In the genomic region with DNA sequence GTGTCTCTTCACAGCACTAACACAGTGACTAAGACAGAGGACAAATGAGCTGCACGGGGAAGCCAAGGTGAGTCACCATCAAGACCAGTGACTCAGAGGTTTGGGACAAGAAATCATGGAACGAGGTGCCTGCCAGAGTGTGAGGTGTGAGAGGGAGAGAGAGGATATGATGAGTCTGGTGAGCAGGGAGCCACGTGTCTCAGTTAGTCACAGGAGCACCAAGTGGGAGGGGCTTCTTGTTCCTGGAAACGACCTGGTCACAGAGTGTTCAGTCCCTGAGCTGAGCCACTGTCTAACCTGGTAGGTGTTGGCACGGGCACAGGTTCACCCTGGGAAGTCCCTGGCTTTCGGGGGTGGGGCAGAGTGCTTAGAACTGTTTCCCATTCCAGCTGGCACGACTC, we compare ENCODE assay signal across 10 mouse cellular contexts. TPM values are rescaled to one million over a fixed set of nuclear protein-coding genes. Genes with fewer than 3 reads are reported as not detected.
DNase-seq lines count a peak whose midpoint lies in the region; ATAC-seq lines count a peak whose summit lies in the region.
"Had no signal": no experiment of that assay in that cellular context is flagged by ENCODE, and none has a peak within 500 bp of the region (broad histone marks: within the 10 kb centered on the region; RNA-seq: fewer than 3 reads in every experiment).

No protein-coding gene starts in this region.

- no peak overlapping the region for H3K4me2 ChIP-seq in midbrain, embryonic 13.5 days (replicated peaks)
- H3K4me2 ChIP-seq: lung, embryonic 15.5 days had no signal

- H3K9me3 ChIP-seq in midbrain, embryonic 13.5 days, result no peaks in the 10 kb centered on the region
- H3K9me3 ChIP-seq: lung, embryonic 15.5 days had no signal

- H3K36me3 ChIP-seq in midbrain, embryonic 13.5 days, result no peaks in the 10 kb centered on the region
- H3K36me3 ChIP-seq: lung, embryonic 15.5 days had no signal

- peaks cover 22% of the 10 kb centered on the region for H3K4me1 ChIP-seq in midbrain, embryonic 13.5 days (replicated peaks)

- H3K27ac ChIP-seq in midbrain, embryonic 13.5 days, result no peak overlapping the region
- H3K27ac ChIP-seq: lung, embryonic 15.5 days had no signal

- H3K27me3 ChIP-seq in midbrain, embryonic 13.5 days, result no peaks in the 10 kb centered on the region
- H3K27me3 ChIP-seq: lung, embryonic 15.5 days had no signal

- no peak overlapping the region for H3K4me3 ChIP-seq in midbrain, embryonic 13.5 days (replicated peaks)
- H3K4me3 ChIP-seq: erythroblast, embryonic 14.5 days; lung, embryonic 15.5 days had no signal

- intact Hi-C loops in gastrocnemius, postnatal 14 days (cut with DNase I; ENCODE audit: low total_unique reads), result no loop called here
- intact Hi-C loops in left cerebral cortex, postnatal 4 days (cut with DNase I), result no loop called here

- peak; percentile 28 for DNase-seq in gastrocnemius, postnatal 25 days
- DNase-seq in gastrocnemius, postnatal 14 days, result no peak
- peak; percentile 67 for DNase-seq in urinary bladder, postnatal 14 days (ENCODE audit: low spot score)
- no peak for DNase-seq in urinary bladder, postnatal 4 days (ENCODE audit: low spot score in 2 of 2)
- DNase-seq in heart, adult 8-10 months (ENCODE audit: low spot score), result peak; percentile 44
- peak; percentile 36 for DNase-seq in left cerebral cortex, postnatal 4 days
- no peak for DNase-seq in embryo, embryonic 11 days

- no peak overlapping the region for H3K9ac ChIP-seq in midbrain, embryonic 13.5 days (replicated peaks)
- H3K9ac ChIP-seq: lung, embryonic 15.5 days had no signal

- 61% methylated on average over 7 of the region's 7 CpGs for WGBS in midbrain, embryonic 13.5 days

- no peak for ATAC-seq in midbrain, embryonic 13.5 days

RNA-seq across cellular contexts. Expression of a gene that starts 54.2 kb away (rescaled TPM):
- total RNA-seq in gastrocnemius, postnatal 25 days (2021), result 1 to 10 TPM; 5.6 to 8.7 TPM
- total RNA-seq in gastrocnemius, postnatal 14 days (2021), result 10 to 100 TPM; 13.8 to 17.6 TPM
- 10 to 100 TPM; 18.1 to 21.4 (median 19.6) TPM for total RNA-seq in heart, adult 8-10 months (2022)
- 10 to 100 TPM; 29.5 to 31.8 TPM for total RNA-seq in left cerebral cortex, postnatal 4 days (2021)
- 72.6 and 89.7 TPM in 2 replicates for polyA plus RNA-seq in midbrain, embryonic 13.5 days (2015; fragmentation: Nextera tagmentation; extraction: Ambion mirVana)

Comparison
In these comparisons a context has a peak if more than half of its experiments do, and no peak if none do; other contexts are left out.
1. DNase-seq: peak in gastrocnemius, postnatal 25 days (single experiment), urinary bladder, postnatal 14 days (single experiment), heart, adult 8-10 months (single experiment) and left cerebral cortex, postnatal 4 days (single experiment); none in gastrocnemius, postnatal 14 days (single experiment), urinary bladder, postnatal 4 days (0 of 2) and embryo, embryonic 11 days (single experiment).